Mouse (Mus musculus) inflammation-experienced regulatory T-cells, adult 6 months (primary cell): ENCODE data around the gene Tsga10. TPM values are rescaled to one million over a fixed set of nuclear protein-coding genes. Genes with fewer than 3 reads are reported as not detected.
"Not testable (repeated sequence)": the region's sequence is repeated elsewhere in the genome, so short reads cannot be mapped to it uniquely, and the experiment has no call there.

Experiments used
- ATAC-seq: one replicate; pipeline ENCODE4 v1.8.0; 2017
- polyA plus RNA-seq, 3 experiments: library from polyadenylated mRNA; unstranded; fragments of 100-300 nt; shearing (Covaris generic); gene quantifications; one replicate each; pipeline ENCODE4 v1.2.1; 2017

The Tsga10 gene
- polyA plus RNA-seq, 3 experiments from 2014 or later, result 1.2 to 1.9 (median 1.8) TPM

- peak; percentile 87 for ATAC-seq
Measured at GRCm38 (mm10) chr1:37864511-37865400, 1.5 kb downstream of the Tsga10 start.

- no peak for ATAC-seq
Measured at GRCm38 (mm10) chr1:37850696-37851095, 15.5 kb downstream of the Tsga10 start.

- no peak for ATAC-seq
Measured at GRCm38 (mm10) chr1:37846878-37847277, 19.4 kb downstream of the Tsga10 start.

- no peak for ATAC-seq
Measured at GRCm38 (mm10) chr1:37831681-37832080, 34.5 kb downstream of the Tsga10 start.

GRCm38 (mm10) chr1:37802291-37802690, 63.9 kb downstream of the Tsga10 start:
- not testable (repeated sequence) for ATAC-seq

- no peak for ATAC-seq
Measured at GRCm38 (mm10) chr1:37800298-37800697, 65.9 kb downstream of the Tsga10 start.

GRCm38 (mm10) chr1:37799505-37799904, 66.7 kb downstream of the Tsga10 start:
- ATAC-seq, result no peak

GRCm38 (mm10) chr1:37759407-37759806, 106.8 kb downstream of the Tsga10 start:
- no peak for ATAC-seq

GRCm38 (mm10) chr1:37744650-37745259, 121.5 kb downstream of the Tsga10 start:
- ATAC-seq, result no peak

- no peak for ATAC-seq
Measured at GRCm38 (mm10) chr1:37742602-37743270, 123.5 kb downstream of the Tsga10 start.

GRCm38 (mm10) chr1:37742126-37742525, 124.1 kb downstream of the Tsga10 start:
- no peak for ATAC-seq

GRCm38 (mm10) chr1:37740161-37740802, 125.9 kb downstream of the Tsga10 start:
- ATAC-seq, result no peak

GRCm38 (mm10) chr1:37738895-37739294, 127.3 kb downstream of the Tsga10 start:
- no peak for ATAC-seq

- ATAC-seq, result no peak
Measured at GRCm38 (mm10) chr1:37737045-37737444, 129.2 kb downstream of the Tsga10 start.

GRCm38 (mm10) chr1:37735932-37736331, 130.3 kb downstream of the Tsga10 start:
- ATAC-seq, result no peak

- ATAC-seq, result no peak
Measured at GRCm38 (mm10) chr1:37734841-37735240, 131.4 kb downstream of the Tsga10 start.

GRCm38 (mm10) chr1:37729353-37729752, 136.9 kb downstream of the Tsga10 start:
- no peak for ATAC-seq

- ATAC-seq, result no peak
Measured at GRCm38 (mm10) chr1:37728053-37728452, 138.2 kb downstream of the Tsga10 start.

- no peak for ATAC-seq
Measured at GRCm38 (mm10) chr1:37727186-37727585, 139.0 kb downstream of the Tsga10 start.

- no peak for ATAC-seq
Measured at GRCm38 (mm10) chr1:37726426-37726825, 139.8 kb downstream of the Tsga10 start.

- no peak for ATAC-seq
Measured at GRCm38 (mm10) chr1:37725880-37726279, 140.3 kb downstream of the Tsga10 start.

- no peak for ATAC-seq
Measured at GRCm38 (mm10) chr1:37721092-37721491, 145.1 kb downstream of the Tsga10 start.
